ENCODE assay signal across 22 mouse cellular contexts in the genomic region with DNA sequence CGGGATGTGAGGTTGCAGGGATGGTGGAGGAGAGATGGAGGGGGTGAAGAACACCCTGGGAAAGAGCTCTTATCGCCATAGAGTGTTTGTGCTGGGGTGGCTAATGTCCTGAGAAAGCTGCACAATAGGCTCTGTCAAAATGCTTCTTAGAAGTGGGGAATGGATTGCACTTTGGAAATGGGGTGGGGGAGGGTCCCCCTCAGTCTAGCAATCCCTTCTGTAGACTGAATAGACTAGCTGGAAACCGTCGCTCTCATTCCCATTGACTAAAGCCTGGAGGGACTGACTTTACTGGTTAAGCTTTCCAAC.
A peak's percentile ranks its signal among the peaks of the same experiment; 100 is the strongest.
DNase-seq lines count a peak whose midpoint lies in the region; ATAC-seq lines count a peak whose summit lies in the region.
"Had no signal": no experiment of that assay in that cellular context is flagged by ENCODE, and none has a peak within 500 bp of the region (broad histone marks: within the 10 kb centered on the region; RNA-seq: fewer than 3 reads in every experiment).

No protein-coding gene starts in this region.

- no peaks in the 10 kb centered on the region for H3K9me3 ChIP-seq in forebrain, embryonic 14.5 days (replicated peaks; ENCODE audit: control insufficient read depth, low read length)
- H3K9me3 ChIP-seq in forebrain, embryonic 16.5 days (ENCODE audit: control insufficient read depth, low read length), result no peaks in the 10 kb centered on the region
- H3K9me3 ChIP-seq in neural tube, embryonic 15.5 days (replicated peaks), result no peaks in the 10 kb centered on the region
- no peaks in the 10 kb centered on the region for H3K9me3 ChIP-seq in hindbrain, embryonic 16.5 days (ENCODE audit: control insufficient read depth, low read length)
- no peaks in the 10 kb centered on the region for H3K9me3 ChIP-seq in neural tube, embryonic 12.5 days
- H3K9me3 ChIP-seq: embryonic facial prominence, embryonic 12.5 days; kidney, embryonic 15.5 days had no signal

- H3K36me3 ChIP-seq in forebrain, embryonic 14.5 days (ENCODE audit: control insufficient read depth, insufficient read depth, low read length), result no peaks in the 10 kb centered on the region
- H3K36me3 ChIP-seq in forebrain, embryonic 16.5 days (ENCODE audit: control insufficient read depth, insufficient read depth), result no peaks in the 10 kb centered on the region
- no peaks in the 10 kb centered on the region for H3K36me3 ChIP-seq in neural tube, embryonic 15.5 days
- H3K36me3 ChIP-seq in hindbrain, embryonic 16.5 days (ENCODE audit: control insufficient read depth, insufficient read depth, low read length), result no peaks in the 10 kb centered on the region
- H3K36me3 ChIP-seq in neural tube, embryonic 12.5 days, result no peaks in the 10 kb centered on the region
- H3K36me3 ChIP-seq: embryonic facial prominence, embryonic 12.5 days; kidney, embryonic 15.5 days had no signal

- ATAC-seq in forebrain, embryonic 14.5 days, result peak; percentile 29; the same call in 1 of the 2 replicates
- no peak for ATAC-seq in forebrain, embryonic 16.5 days
- ATAC-seq in neural tube, embryonic 15.5 days (ENCODE audit: low FRiP score), result no peak
- ATAC-seq in hindbrain, embryonic 16.5 days, result peak; percentile 37; the same call in 1 of the 2 replicates
- ATAC-seq in neural tube, embryonic 12.5 days (ENCODE audit: low FRiP score, low read depth), result peak; percentile 70
- ATAC-seq: intestine, postnatal 0 days had no signal

- no peak for DNase-seq in forebrain, embryonic 14.5 days (ENCODE audit: low spot score)
- DNase-seq in neural tube, embryonic 10.5 days (ENCODE audit: extremely low spot score, low spot score), result peak; percentile 34
- DNase-seq in thymus, postnatal 4 days, result no peak
- no peak for DNase-seq in lung, postnatal 36 days
- DNase-seq: adrenal gland, postnatal 14 days; cerebellum, adult 11 months; cerebellum, postnatal 25 days; gastrocnemius, postnatal 14 days; kidney, postnatal 4 days; lung, adult 2 months; lung, postnatal 4 days; thymus, postnatal 25 days had no signal

- peaks cover 12% of the 10 kb centered on the region for H3K4me1 ChIP-seq in forebrain, embryonic 14.5 days (ENCODE audit: control insufficient read depth, insufficient read depth, low read length)
- no peaks in the 10 kb centered on the region; the same call in 1 of the 2 replicates for H3K4me1 ChIP-seq in forebrain, embryonic 16.5 days (replicated peaks; ENCODE audit: control insufficient read depth, insufficient read depth, low read length)
- peaks cover 12% of the 10 kb centered on the region for H3K4me1 ChIP-seq in neural tube, embryonic 15.5 days
- no peaks in the 10 kb centered on the region; the same call in 1 of the 2 replicates for H3K4me1 ChIP-seq in hindbrain, embryonic 16.5 days (ENCODE audit: control insufficient read depth, insufficient read depth, low read depth, low read length)
- peaks cover 19% of the 10 kb centered on the region for H3K4me1 ChIP-seq in neural tube, embryonic 12.5 days

- H3K27me3 ChIP-seq in forebrain, embryonic 14.5 days (replicated peaks; ENCODE audit: control insufficient read depth, insufficient read depth, low read length), result no peaks in the 10 kb centered on the region
- H3K27me3 ChIP-seq in forebrain, embryonic 16.5 days (replicated peaks; ENCODE audit: control insufficient read depth, insufficient read depth, low read length), result peaks cover 4% of the 10 kb centered on the region; the same call in 1 of the 2 replicates
- no peaks in the 10 kb centered on the region for H3K27me3 ChIP-seq in neural tube, embryonic 15.5 days (replicated peaks)
- no peaks in the 10 kb centered on the region for H3K27me3 ChIP-seq in hindbrain, embryonic 16.5 days (replicated peaks; ENCODE audit: control insufficient read depth, insufficient read depth, low read length)
- no peaks in the 10 kb centered on the region for H3K27me3 ChIP-seq in neural tube, embryonic 12.5 days (replicated peaks)
- H3K27me3 ChIP-seq: CH12.LX; embryonic facial prominence, embryonic 12.5 days; kidney, embryonic 15.5 days had no signal

- H3K4me3 ChIP-seq in forebrain, embryonic 14.5 days (ENCODE audit: low read depth, low read length), result no peak overlapping the region
- no peak overlapping the region for H3K4me3 ChIP-seq in forebrain, embryonic 16.5 days (replicated peaks; ENCODE audit: low read length)
- no peak overlapping the region for H3K4me3 ChIP-seq in neural tube, embryonic 15.5 days (replicated peaks)
- H3K4me3 ChIP-seq in hindbrain, embryonic 16.5 days (ENCODE audit: low read length), result no peak overlapping the region
- no peak overlapping the region for H3K4me3 ChIP-seq in neural tube, embryonic 12.5 days
- H3K4me3 ChIP-seq: embryonic facial prominence, embryonic 12.5 days; erythroblast, embryonic 14.5 days; kidney, embryonic 15.5 days had no signal

- H3K27ac ChIP-seq in forebrain, embryonic 14.5 days (ENCODE audit: low read depth, low read length), result no peak overlapping the region
- no peak overlapping the region for H3K27ac ChIP-seq in forebrain, embryonic 16.5 days (ENCODE audit: low read length)
- no peak overlapping the region for H3K27ac ChIP-seq in neural tube, embryonic 15.5 days (replicated peaks)
- H3K27ac ChIP-seq in hindbrain, embryonic 16.5 days (ENCODE audit: low read depth, low read length), result no peak overlapping the region
- H3K27ac ChIP-seq in neural tube, embryonic 12.5 days, result no peak overlapping the region
- H3K27ac ChIP-seq: embryonic facial prominence, embryonic 12.5 days; kidney, embryonic 15.5 days had no signal

- H3K4me2 ChIP-seq in forebrain, embryonic 14.5 days (ENCODE audit: low read length), result no peak overlapping the region
- H3K4me2 ChIP-seq in forebrain, embryonic 16.5 days (ENCODE audit: low read length), result no peak overlapping the region
- H3K4me2 ChIP-seq in neural tube, embryonic 15.5 days, result no peak overlapping the region
- no peak overlapping the region for H3K4me2 ChIP-seq in hindbrain, embryonic 16.5 days (ENCODE audit: low read length)
- H3K4me2 ChIP-seq in neural tube, embryonic 12.5 days (replicated peaks), result peak overlapping the region; percentile 7; the same call in 1 of the 2 replicates
- H3K4me2 ChIP-seq: embryonic facial prominence, embryonic 12.5 days; kidney, embryonic 15.5 days; liver, embryonic 11.5 days had no signal

- WGBS in forebrain, embryonic 14.5 days, result 20% methylated on average over 4 of the region's 4 CpGs
- WGBS in forebrain, embryonic 16.5 days, result 21% methylated on average over 4 of the region's 4 CpGs
- WGBS in neural tube, embryonic 15.5 days, result 24% methylated on average over 4 of the region's 4 CpGs
- WGBS in hindbrain, embryonic 16.5 days, result 36% methylated on average over 4 of the region's 4 CpGs
- 20% methylated on average over 4 of the region's 4 CpGs for WGBS in neural tube, embryonic 12.5 days

- no peak overlapping the region for H3K9ac ChIP-seq in forebrain, embryonic 14.5 days (ENCODE audit: low read length)
- no peak overlapping the region for H3K9ac ChIP-seq in forebrain, embryonic 16.5 days (replicated peaks; ENCODE audit: low read depth, low read length)
- H3K9ac ChIP-seq in neural tube, embryonic 15.5 days (replicated peaks), result no peak overlapping the region
- H3K9ac ChIP-seq in hindbrain, embryonic 16.5 days (ENCODE audit: low read depth, low read length), result no peak overlapping the region
- H3K9ac ChIP-seq in neural tube, embryonic 12.5 days, result no peak overlapping the region
- H3K9ac ChIP-seq: embryonic facial prominence, embryonic 12.5 days; kidney, embryonic 15.5 days had no signal

Comparison
In these comparisons a context has a peak if more than half of its experiments do, and no peak if none do; other contexts are left out.
1. ATAC-seq: peak in forebrain, embryonic 14.5 days (single experiment), hindbrain, embryonic 16.5 days (single experiment) and neural tube, embryonic 12.5 days (single experiment); none in forebrain, embryonic 16.5 days (single experiment) and neural tube, embryonic 15.5 days (single experiment).